Mouse (Mus musculus): ENCODE results near the gene Hcls1. TPM values are rescaled to one million over a fixed set of nuclear protein-coding genes. Genes with fewer than 3 reads are reported as not detected.

Gene Hcls1
- polyA plus RNA-seq, 2 experiments from 2014 or later = 186 to 375 TPM

- ATAC-seq = no peak
Observed at GRCm38 (mm10) chr16:36930231-36931136, 4.3 kb upstream of the Hcls1 start.

GRCm38 (mm10) chr16:36931381-36931780, 3.4 kb upstream of the Hcls1 start:
- ATAC-seq = no peak

GRCm38 (mm10) chr16:36931976-36932375, 2.8 kb upstream of the Hcls1 start:
- no peak for ATAC-seq

GRCm38 (mm10) chr16:36932546-36932945, 2.2 kb upstream of the Hcls1 start:
- ATAC-seq = no peak

- peak; percentile 71 for ATAC-seq
Observed at GRCm38 (mm10) chr16:36934131-36934840, 497 bp upstream of the Hcls1 start.

GRCm38 (mm10) chr16:36935814-36936213, 1.0 kb downstream of the Hcls1 start:
- no peak for ATAC-seq

GRCm38 (mm10) chr16:36941137-36941727, 6.4 kb downstream of the Hcls1 start:
- ATAC-seq = peak; percentile 98

- no peak for ATAC-seq
Observed at GRCm38 (mm10) chr16:36941895-36942294, 7.1 kb downstream of the Hcls1 start.

- no peak for ATAC-seq
Observed at GRCm38 (mm10) chr16:36943591-36943990, 8.8 kb downstream of the Hcls1 start.

- no peak for ATAC-seq
Observed at GRCm38 (mm10) chr16:36944895-36945424, 10.2 kb downstream of the Hcls1 start.

GRCm38 (mm10) chr16:36946459-36947159, 11.8 kb downstream of the Hcls1 start:
- no peak for ATAC-seq

GRCm38 (mm10) chr16:36947646-36948197, 12.9 kb downstream of the Hcls1 start:
- ATAC-seq = no peak

GRCm38 (mm10) chr16:36949614-36950336, 15.0 kb downstream of the Hcls1 start:
- ATAC-seq = no peak

GRCm38 (mm10) chr16:36951029-36951428, 16.2 kb downstream of the Hcls1 start:
- no peak for ATAC-seq

- ATAC-seq = no peak
Observed at GRCm38 (mm10) chr16:36955106-36955505, 20.3 kb downstream of the Hcls1 start.

- no peak for ATAC-seq
Observed at GRCm38 (mm10) chr16:36963415-36963814, 28.6 kb downstream of the Hcls1 start.

GRCm38 (mm10) chr16:36979127-36979526, 44.3 kb downstream of the Hcls1 start:
- ATAC-seq = no peak

- ATAC-seq = no peak
Observed at GRCm38 (mm10) chr16:36983796-36984195, 49.0 kb downstream of the Hcls1 start.

GRCm38 (mm10) chr16:36985636-36986042, 50.9 kb downstream of the Hcls1 start:
- peak; percentile 80 for ATAC-seq

- ATAC-seq = no peak
Observed at GRCm38 (mm10) chr16:36987399-36987798, 52.6 kb downstream of the Hcls1 start.

GRCm38 (mm10) chr16:36988066-36988465, 53.3 kb downstream of the Hcls1 start:
- no peak for ATAC-seq

Data from CD4-positive, CD25-positive, alpha-beta regulatory T cell, adult 4 months (primary cell).